Mouse (Mus musculus) cerebellum, adult 2 months (tissue): ENCODE results near the gene Onecut1. TPM values are rescaled to one million over a fixed set of nuclear protein-coding genes. Genes with fewer than 3 reads are reported as not detected.

Experiments used
- DNase-seq, 2 experiments: peaks; one replicate each; pipeline ENCODE4 v3.0.0; 2021
- H3K27ac ChIP-seq: fragments of 200-500 bp; 2 replicates; pipeline ENCODE4 v1.5.1; 2012; ENCODE audit warnings: low read length, control low read depth, inconsistent platforms; ENCODE audit not compliant: insufficient read depth
- H3K27me3 ChIP-seq: fragments of 200-500 bp; 2 replicates; pipeline ENCODE4 v1.6.1; 2012; ENCODE audit warnings: inconsistent platforms, mild to moderate bottlenecking, low read length, moderate library complexity; ENCODE audit not compliant: control insufficient read depth, insufficient read depth
- H3K4me1 ChIP-seq: fragments of 200-500 bp; 2 replicates; pipeline ENCODE4 v1.6.1; 2011; ENCODE audit warnings: low read length; ENCODE audit not compliant: control insufficient read depth, insufficient read depth
- H3K4me3 ChIP-seq: fragments of 200-500 bp; replicated peaks from 2 replicates; pipeline ENCODE3; 2011; ENCODE audit warnings: mild to moderate bottlenecking, low read depth, low read length, control low read depth; ENCODE audit not compliant: insufficient read depth
- CTCF ChIP-seq: fragments of 200-500 bp; IDR thresholded peaks from 2 replicates; pipeline ENCODE4 v1.5.1; 2011; ENCODE audit warnings: low read depth, mild to moderate bottlenecking, control low read depth, low read length, moderate library complexity, borderline replicate concordance; ENCODE audit not compliant: insufficient read depth
- POLR2A ChIP-seq: fragments of 200-500 bp; IDR thresholded peaks from 2 replicates; pipeline ENCODE4 v1.6.1; 2011; ENCODE audit warnings: low read length, control low read depth, borderline replicate concordance; ENCODE audit not compliant: insufficient read depth
- whole genome bisulfite sequencing: fragments of 180-500 bp; shearing (Covaris S2); methylation state at CpG from one replicate; pipeline ENCODE4 v1.1.7; 2018; 5-methylcytosine and 5-hydroxymethylcytosine counted together
- polyA plus RNA-seq: library from polyadenylated mRNA; depleted of rRNA; stranded (reverse); fragments of >200 nt; gene quantifications from 2 replicates; pipeline ENCODE4 v1.2.3, GENCODE M21; 2012

Onecut1 gene
- polyA plus RNA-seq, 1 experiment = 0.21 TPM

- no peak overlapping the region for H3K27ac ChIP-seq
- WGBS = 5% methylated on average over 4 of the region's 4 CpGs
- H3K27me3 ChIP-seq = peaks cover 17% of the 10 kb centered on the region; the same call in 1 of the 2 replicates
- no peaks in the 10 kb centered on the region for H3K4me1 ChIP-seq
- DNase-seq = no peak
- H3K4me3 ChIP-seq = no peak overlapping the region
- TF ChIP-seq POLR2A = no peak
- no peak for TF ChIP-seq CTCF
Measured at GRCm38 (mm10) chr9:74855446-74855845, 6.3 kb upstream of the Onecut1 start.

- WGBS = 3% methylated on average over 28 of the region's 28 CpGs
- no peak for DNase-seq
- H3K27me3 ChIP-seq = peaks cover 10% of the 10 kb centered on the region; the same call in 1 of the 2 replicates
- TF ChIP-seq POLR2A (no peak), CTCF (no peak)
- H3K4me3 ChIP-seq = no peak overlapping the region
- H3K4me1 ChIP-seq = no peaks in the 10 kb centered on the region
- no peak overlapping the region for H3K27ac ChIP-seq
Measured at GRCm38 (mm10) chr9:74856578-74857507, 4.9 kb upstream of the Onecut1 start.

DNA sequence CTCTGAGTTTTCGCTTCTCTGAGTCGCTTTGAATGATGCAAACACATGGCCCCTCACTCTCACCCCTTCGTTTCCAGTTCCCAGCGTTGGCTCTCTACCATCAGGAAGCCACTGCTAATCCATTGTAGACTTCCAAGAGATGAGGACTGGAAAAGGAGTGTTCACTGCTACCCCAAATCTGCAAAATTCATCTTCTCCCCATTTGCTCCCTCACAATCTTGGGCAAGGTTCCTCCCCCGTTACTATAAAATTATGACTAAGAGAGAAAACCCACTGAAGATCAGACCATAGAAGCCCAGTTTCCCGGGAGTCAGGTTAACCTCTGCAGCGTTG is 4.2 kb upstream of the Onecut1 start:
- 2% methylated on average over 7 of the region's 7 CpGs for WGBS
- no peak overlapping the region for H3K4me3 ChIP-seq
- no peak for TF ChIP-seq CTCF
- no peak for TF ChIP-seq POLR2A
- DNase-seq = no peak
- peaks cover 10% of the 10 kb centered on the region; the same call in 1 of the 2 replicates for H3K27me3 ChIP-seq
- peaks cover under 1% of the 10 kb centered on the region; the same call in 1 of the 2 replicates for H3K4me1 ChIP-seq
- H3K27ac ChIP-seq = no peak overlapping the region

DNA sequence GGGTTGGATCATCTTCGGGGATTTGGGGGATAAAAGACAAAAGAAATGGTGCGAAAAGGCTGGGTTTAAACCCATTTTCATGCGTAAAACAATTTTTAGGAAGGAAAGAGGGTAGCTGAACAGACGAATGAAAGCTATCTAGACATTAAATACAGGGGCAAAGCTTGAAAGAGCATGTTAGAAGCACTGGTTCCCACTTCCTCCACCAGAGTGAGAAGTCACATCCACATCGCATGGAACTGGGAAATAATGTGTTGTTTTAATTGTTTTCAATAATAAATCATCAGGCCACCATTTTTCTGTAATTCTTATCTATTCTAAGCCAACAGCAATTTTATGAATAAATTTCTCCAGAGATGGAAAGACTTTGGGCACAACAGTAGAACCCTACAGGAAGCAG is 3.6 kb upstream of the Onecut1 start:
- peaks cover 7% of the 10 kb centered on the region; the same call in 1 of the 2 replicates for H3K4me1 ChIP-seq
- H3K27me3 ChIP-seq = peaks cover 10% of the 10 kb centered on the region; the same call in 1 of the 2 replicates
- H3K4me3 ChIP-seq = no peak overlapping the region
- 8% methylated on average over 5 of the region's 5 CpGs for WGBS
- no peak for TF ChIP-seq CTCF
- TF ChIP-seq POLR2A = no peak
- no peak overlapping the region for H3K27ac ChIP-seq
- DNase-seq = no peak

DNA sequence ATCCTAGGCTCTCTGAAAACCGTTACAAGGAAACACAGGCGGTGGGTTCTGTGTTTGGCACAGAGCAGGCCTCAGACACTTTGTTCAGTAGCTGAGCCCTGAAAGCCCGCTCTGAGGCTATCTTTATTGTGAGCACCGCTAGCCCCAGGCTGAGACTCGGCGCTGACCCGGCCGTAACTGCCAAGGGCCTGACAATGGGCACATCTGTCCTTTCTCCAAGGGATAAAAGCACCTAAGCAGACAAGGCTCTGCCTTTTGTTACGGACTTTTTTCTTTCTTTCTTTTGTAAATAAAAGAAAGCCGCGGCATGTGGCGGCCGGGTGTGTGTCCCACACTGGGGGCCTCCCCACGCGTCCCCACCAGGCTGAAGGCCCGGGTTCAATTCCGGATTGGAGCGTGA is 1.3 kb upstream of the Onecut1 start:
- Histone ChIP-seq H3K4me1 (peaks cover 10% of the 10 kb centered on the region; the same call in 1 of the 2 replicates), H3K27me3 (peaks cover 11% of the 10 kb centered on the region; the same call in 1 of the 2 replicates), H3K4me3 (no peak overlapping the region), H3K27ac (no peak overlapping the region)
- TF ChIP-seq POLR2A = no peak
- no peak for TF ChIP-seq CTCF
- 29% methylated on average over 18 of the region's 18 CpGs for WGBS
- DNase-seq = no peak

GRCm38 (mm10) chr9:74862096-74862780 is 517 bp downstream of the Onecut1 start:
- no peak for DNase-seq
- TF ChIP-seq POLR2A (no peak), CTCF (no peak)
- WGBS = under 1% methylated on average over 48 of the region's 48 CpGs
- H3K27ac ChIP-seq = no peak overlapping the region
- H3K27me3 ChIP-seq = peaks cover 10% of the 10 kb centered on the region; the same call in 1 of the 2 replicates
- peak overlapping the region; percentile 6 for H3K4me3 ChIP-seq
- H3K4me1 ChIP-seq = peaks cover 10% of the 10 kb centered on the region; the same call in 1 of the 2 replicates

DNA sequence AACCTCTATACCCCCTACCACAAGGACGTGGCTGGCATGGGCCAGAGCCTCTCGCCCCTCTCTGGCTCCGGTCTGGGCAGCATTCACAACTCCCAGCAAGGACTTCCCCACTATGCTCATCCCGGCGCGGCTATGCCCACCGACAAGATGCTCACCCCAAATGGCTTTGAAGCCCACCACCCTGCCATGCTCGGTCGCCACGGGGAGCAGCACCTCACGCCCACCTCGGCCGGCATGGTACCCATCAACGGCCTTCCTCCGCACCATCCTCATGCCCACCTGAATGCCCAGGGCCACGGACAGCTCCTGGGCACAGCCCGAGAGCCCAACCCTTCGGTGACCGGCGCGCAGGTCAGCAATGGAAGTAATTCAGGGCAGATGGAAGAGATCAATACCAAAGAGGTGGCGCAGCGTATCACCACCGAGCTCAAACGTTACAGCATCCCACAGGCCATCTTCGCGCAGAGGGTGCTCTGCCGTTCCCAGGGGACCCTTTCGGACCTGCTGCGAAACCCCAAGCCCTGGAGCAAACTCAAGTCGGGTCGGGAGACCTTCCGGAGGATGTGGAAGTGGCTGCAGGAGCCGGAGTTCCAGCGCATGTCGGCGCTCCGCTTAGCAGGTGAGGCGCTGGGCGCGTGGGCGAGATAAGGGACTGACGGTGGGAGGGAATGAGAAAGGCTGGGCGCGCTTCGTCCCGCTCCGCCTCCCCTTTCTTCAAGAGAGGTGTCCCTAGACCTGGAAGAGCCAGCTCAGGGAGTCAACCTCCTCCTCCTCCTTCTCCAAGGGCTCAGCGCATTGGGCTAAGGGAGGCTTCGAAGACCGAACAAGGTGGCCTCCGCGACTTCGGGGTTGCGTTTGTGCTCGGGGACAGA is 1.3 kb downstream of the Onecut1 start:
- H3K4me3 ChIP-seq = no peak overlapping the region

More for the DNA sequence above, 1.3 kb downstream of the Onecut1 start:
- no peak for DNase-seq
- peaks cover 9% of the 10 kb centered on the region; the same call in 1 of the 2 replicates for H3K27me3 ChIP-seq
- H3K4me1 ChIP-seq = peaks cover 10% of the 10 kb centered on the region; the same call in 1 of the 2 replicates
- H3K27ac ChIP-seq = no peak overlapping the region
- WGBS = 1% methylated on average over 56 of the region's 56 CpGs
- TF ChIP-seq CTCF = no peak
- no peak for TF ChIP-seq POLR2A
